Mouse (Mus musculus) C2C12 (cell line): Measurements from ENCODE around the gene Col24a1. TPM values are rescaled to one million over a fixed set of nuclear protein-coding genes. Genes with fewer than 3 reads are reported as not detected.

Experiments used
- H3K27me3 ChIP-seq: one replicate; pipeline ENCODE4 v1.6.1; 2011; ENCODE audit not compliant: control insufficient read depth, insufficient read depth, insufficient read length
- H3K36me3 ChIP-seq: one replicate; pipeline ENCODE4 v1.6.1; 2011; ENCODE audit not compliant: control insufficient read depth, insufficient read depth
- H3K4me3 ChIP-seq: one replicate; pipeline ENCODE4 v1.5.1; 2011; ENCODE audit warnings: mild to moderate bottlenecking, control low read depth; ENCODE audit not compliant: poor library complexity, insufficient read depth, severe bottlenecking
- H3K79me2 ChIP-seq: one replicate; pipeline ENCODE4 v1.6.1; 2011; ENCODE audit not compliant: control insufficient read depth, insufficient read depth
- H3K79me3 ChIP-seq: one replicate; pipeline ENCODE4 v1.6.1; 2011; ENCODE audit warnings: low read depth, control low read depth
- H3ac ChIP-seq: one replicate; pipeline ENCODE3; 2011; ENCODE audit warnings: low read depth; ENCODE audit not compliant: control insufficient read depth, insufficient read length
- CEBPB ChIP-seq: IDR thresholded peaks from one replicate; pipeline ENCODE4 v1.6.1; 2011; ENCODE audit warnings: low read depth, mild to moderate bottlenecking, control low read depth, moderate library complexity
- CTCF ChIP-seq: IDR thresholded peaks from one replicate; pipeline ENCODE4 v1.5.1; 2011; ENCODE audit not compliant: control insufficient read depth, insufficient read depth, insufficient read length
- FOSL1 ChIP-seq: IDR thresholded peaks from one replicate; pipeline ENCODE4 v1.8.0; 2011; ENCODE audit warnings: mild to moderate bottlenecking, low read length; ENCODE audit not compliant: poor library complexity, insufficient read depth, severe bottlenecking
- MAX ChIP-seq: IDR thresholded peaks from one replicate; pipeline ENCODE4 v1.6.1; 2011; ENCODE audit warnings: mild to moderate bottlenecking, control low read depth
- MYOD1 ChIP-seq: IDR thresholded peaks from one replicate; pipeline ENCODE4 v1.6.1; 2011; ENCODE audit warnings: low read depth; ENCODE audit not compliant: control insufficient read depth, insufficient read length
- MYOG ChIP-seq: IDR thresholded peaks from one replicate; pipeline ENCODE4 v1.6.1; 2011; ENCODE audit not compliant: control insufficient read depth, insufficient read length; ENCODE audit errors: extremely low read depth
- USF1 ChIP-seq: IDR thresholded peaks from one replicate; pipeline ENCODE4 v1.6.1; 2011; ENCODE audit warnings: low read depth, mild to moderate bottlenecking, control low read depth, moderate library complexity
- polyA plus RNA-seq: library from polyadenylated mRNA; unstranded; fragments of >200 nt; fragmentation: generic; extraction: Trizol; gene quantifications from one replicate; pipeline ENCODE4 v1.2.1, GENCODE M21; 2012; ENCODE audit warnings: missing spikeins

The Col24a1 gene
- polyA plus RNA-seq, 1 experiment = 0.01 TPM

DNA sequence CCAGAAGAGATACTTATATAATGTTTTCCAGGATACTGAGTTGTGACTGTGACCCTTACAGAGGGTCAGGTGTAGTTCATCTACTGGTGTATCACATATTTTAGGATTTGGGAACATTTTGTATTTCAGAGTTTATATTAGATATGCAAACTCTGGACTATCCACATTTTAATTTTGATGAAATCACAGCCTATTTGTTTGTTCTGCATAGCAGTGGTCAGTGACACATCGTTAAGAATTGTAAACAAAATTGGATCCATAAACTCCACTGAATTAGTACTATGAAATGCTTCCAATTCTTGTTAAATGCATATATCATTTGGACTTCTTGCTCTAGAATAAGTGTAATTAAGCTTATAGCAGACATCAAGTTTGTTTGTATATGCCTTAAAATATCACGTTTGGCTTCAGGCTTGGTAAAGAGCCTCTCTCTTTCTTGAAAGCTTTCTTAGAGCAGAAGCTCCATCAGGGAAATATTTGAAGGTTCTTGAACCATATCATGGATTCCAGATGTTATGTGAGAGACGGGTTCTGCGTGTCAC, 75.0 kb downstream of the Col24a1 start:
- no peak overlapping the region for H3ac ChIP-seq
- no peaks in the 10 kb centered on the region for H3K36me3 ChIP-seq
- no peaks in the 10 kb centered on the region for H3K79me2 ChIP-seq
- no peak overlapping the region for H3K4me3 ChIP-seq
- TF ChIP-seq CTCF (no peak), MYOG (no peak), USF1 (no peak), CEBPB (no peak), MAX (no peak), FOSL1 (no peak)
- H3K79me3 ChIP-seq = no peaks in the 10 kb centered on the region
- no peaks in the 10 kb centered on the region for H3K27me3 ChIP-seq

DNA sequence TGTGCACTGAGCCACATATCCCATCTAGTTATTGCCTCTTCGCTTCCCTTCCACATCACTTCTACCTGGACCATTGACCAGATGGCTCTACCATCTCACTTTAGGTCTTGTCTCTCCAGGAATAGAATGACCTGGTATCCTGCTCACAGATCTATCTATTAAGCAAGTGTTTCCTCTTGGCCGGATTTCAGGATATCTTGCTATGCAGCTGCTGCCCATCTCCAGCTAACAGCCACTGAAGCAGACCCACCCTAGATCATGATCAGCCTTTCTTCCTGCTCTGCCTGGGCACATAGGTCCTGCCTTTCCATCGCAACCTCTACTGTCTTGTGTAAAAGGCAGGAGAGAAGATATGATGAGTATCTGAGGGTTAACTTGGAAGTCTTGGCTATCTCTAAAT, 84.0 kb downstream of the Col24a1 start:
- H3ac ChIP-seq = no peak overlapping the region
- H3K36me3 ChIP-seq = no peaks in the 10 kb centered on the region
- TF ChIP-seq FOSL1 (no peak), MYOD1 (no peak), CTCF (no peak), MYOG (no peak), MAX (no peak), CEBPB (no peak), USF1 (no peak)
- no peaks in the 10 kb centered on the region for H3K79me2 ChIP-seq
- no peaks in the 10 kb centered on the region for H3K79me3 ChIP-seq
- H3K4me3 ChIP-seq = no peak overlapping the region
- no peaks in the 10 kb centered on the region for H3K27me3 ChIP-seq

DNA sequence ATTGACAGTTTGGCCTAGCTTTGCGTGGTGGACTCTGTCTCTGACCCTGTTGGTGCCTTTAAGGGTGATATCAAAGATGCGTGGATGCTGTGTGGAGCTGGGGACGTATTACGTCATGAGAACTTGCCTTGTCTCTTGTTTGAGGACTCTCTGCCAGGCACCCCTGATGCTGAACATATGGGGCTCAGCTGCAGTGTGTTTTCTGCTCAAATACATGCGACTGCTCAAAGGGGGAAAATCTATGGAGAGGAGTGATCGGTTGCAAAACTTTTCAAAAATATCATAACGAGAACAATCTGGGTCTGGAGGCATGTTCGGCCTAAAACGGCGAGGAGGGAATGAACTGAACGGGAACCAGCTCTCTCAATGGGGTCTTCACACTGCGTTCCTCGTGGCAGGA, 90.8 kb downstream of the Col24a1 start:
- TF ChIP-seq CTCF (no peak), MYOD1 (no peak), MYOG (no peak)
- H3K36me3 ChIP-seq = no peaks in the 10 kb centered on the region
- H3K27me3 ChIP-seq = no peaks in the 10 kb centered on the region
- no peaks in the 10 kb centered on the region for H3K79me3 ChIP-seq
- no peak overlapping the region for H3ac ChIP-seq
- H3K79me2 ChIP-seq = no peaks in the 10 kb centered on the region
- no peak overlapping the region for H3K4me3 ChIP-seq

DNA sequence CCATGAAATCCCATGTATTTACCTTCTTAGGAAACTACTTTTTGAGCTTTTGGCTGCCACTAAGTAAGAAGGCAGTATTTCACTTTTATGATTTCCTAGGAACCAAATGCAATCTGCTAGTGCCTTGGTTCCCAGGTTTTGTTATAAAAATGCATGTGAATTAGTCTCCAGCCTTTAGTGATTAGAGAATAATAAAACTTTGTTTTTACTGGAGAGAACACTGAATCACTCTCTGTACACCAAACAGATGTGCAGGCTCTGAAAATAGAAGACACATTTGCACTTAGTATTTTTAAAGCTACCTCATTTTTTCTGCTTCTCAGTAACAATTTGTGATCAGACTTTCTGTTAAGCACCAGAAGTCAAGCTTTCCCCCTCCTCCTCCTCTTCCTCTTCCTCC, 94.2 kb downstream of the Col24a1 start:
- Histone ChIP-seq H3K79me2 (no peaks in the 10 kb centered on the region), H3ac (no peak overlapping the region), H3K27me3 (no peaks in the 10 kb centered on the region), H3K36me3 (no peaks in the 10 kb centered on the region), H3K4me3 (no peak overlapping the region), H3K79me3 (no peaks in the 10 kb centered on the region)
- TF ChIP-seq MYOD1 (no peak), MYOG (no peak), CEBPB (no peak)

DNA sequence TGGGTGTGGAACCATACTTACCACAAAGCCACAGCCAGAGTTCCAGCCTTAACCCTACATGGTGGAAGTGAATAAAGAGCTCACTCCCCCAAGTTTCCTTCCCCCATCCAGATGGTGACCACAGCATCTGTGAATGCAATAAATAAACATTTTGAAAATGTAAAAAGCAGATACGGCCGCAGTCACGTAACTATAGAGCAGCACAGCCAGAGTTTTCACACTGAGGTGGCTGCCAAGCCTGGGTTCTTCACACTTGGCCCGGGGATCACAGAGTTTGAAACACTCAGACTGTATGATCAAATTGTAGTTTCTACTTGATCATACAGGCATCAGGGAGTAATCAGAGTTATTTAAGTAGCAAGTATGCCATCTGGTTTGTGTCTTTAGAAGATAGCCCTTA, 98.4 kb downstream of the Col24a1 start:
- H3K36me3 ChIP-seq = no peaks in the 10 kb centered on the region
- TF ChIP-seq FOSL1 (no peak), MYOG (no peak), MAX (no peak), CTCF (no peak), CEBPB (no peak), MYOD1 (no peak), USF1 (no peak)

DNA sequence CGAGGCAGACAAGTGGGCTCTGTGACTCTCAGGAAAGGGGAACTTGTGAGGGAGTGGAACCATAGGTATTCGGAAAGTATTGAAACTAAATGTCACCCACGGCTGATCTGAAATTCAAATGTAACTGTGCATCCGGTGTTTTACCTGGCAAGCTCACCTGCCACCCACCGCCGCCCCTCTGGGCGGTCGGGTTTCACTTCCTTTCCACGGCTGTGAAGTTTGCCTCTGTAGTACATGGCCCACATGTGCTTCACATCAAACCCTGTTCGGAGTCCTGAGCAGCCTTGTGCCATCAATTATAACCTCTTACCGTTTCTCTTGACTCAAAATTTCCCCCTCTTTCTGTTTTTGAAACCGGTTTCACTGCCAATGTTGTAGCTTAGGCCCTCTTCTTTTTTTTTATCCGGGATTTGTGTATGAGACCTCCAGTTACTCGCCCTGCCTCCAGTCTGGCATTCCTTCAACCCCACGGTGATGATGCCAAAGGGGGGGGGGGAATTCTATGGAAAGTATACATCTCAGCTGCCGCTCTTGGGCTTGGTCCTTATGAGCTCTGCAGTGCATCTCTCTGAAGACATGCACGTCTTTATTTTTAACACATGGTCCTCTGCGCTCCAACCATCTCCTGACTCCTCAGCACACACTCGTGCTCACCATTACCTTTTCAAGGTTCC, 99.9 kb downstream of the Col24a1 start:
- Histone ChIP-seq H3K79me2 (no peaks in the 10 kb centered on the region), H3ac (no peak overlapping the region), H3K36me3 (no peaks in the 10 kb centered on the region), H3K4me3 (no peak overlapping the region), H3K79me3 (no peaks in the 10 kb centered on the region), H3K27me3 (no peaks in the 10 kb centered on the region)
- TF ChIP-seq MYOD1 (no peak), MYOG (no peak), MAX (no peak), FOSL1 (no peak), CEBPB (no peak), CTCF (no peak), USF1 (no peak)

More for the DNA sequence above, 98.4 kb downstream of the Col24a1 start:
- H3ac ChIP-seq = no peak overlapping the region
- no peaks in the 10 kb centered on the region for H3K27me3 ChIP-seq
- no peak overlapping the region for H3K4me3 ChIP-seq
- no peaks in the 10 kb centered on the region for H3K79me3 ChIP-seq
- no peaks in the 10 kb centered on the region for H3K79me2 ChIP-seq

DNA sequence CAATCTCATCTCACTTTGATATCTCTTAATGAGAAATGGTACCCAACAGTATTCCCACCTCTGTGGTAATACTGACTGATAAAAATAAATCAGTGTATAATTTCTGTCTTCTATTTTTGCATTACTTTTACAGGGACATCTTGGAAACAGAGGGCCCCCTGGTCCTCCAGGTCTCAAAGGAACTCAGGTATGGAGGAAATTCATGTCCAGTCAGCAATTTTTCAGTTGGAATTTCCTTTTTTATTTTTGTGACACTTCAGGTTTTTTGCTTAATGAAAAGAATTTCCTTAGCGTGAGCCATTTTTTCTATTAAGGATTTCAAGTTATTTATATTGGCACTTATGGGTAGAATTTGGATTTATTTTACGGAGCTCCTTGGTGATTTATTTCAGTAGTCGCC, 106.9 kb downstream of the Col24a1 start:
- H3K4me3 ChIP-seq = no peak overlapping the region
- no peak overlapping the region for H3ac ChIP-seq
- TF ChIP-seq MAX (no peak), USF1 (no peak), MYOD1 (no peak), CEBPB (no peak), MYOG (no peak), CTCF (no peak), FOSL1 (no peak)
- no peaks in the 10 kb centered on the region for H3K79me3 ChIP-seq
- H3K27me3 ChIP-seq = no peaks in the 10 kb centered on the region
- H3K79me2 ChIP-seq = no peaks in the 10 kb centered on the region
- no peaks in the 10 kb centered on the region for H3K36me3 ChIP-seq
